Mouse (Mus musculus) kidney, embryonic 14.5 days (tissue): ENCODE measurements around the gene Gm45713. TPM values are rescaled to one million over a fixed set of nuclear protein-coding genes. Genes with fewer than 3 reads are reported as not detected.

Source experiments
- ATAC-seq: fragments of 200-750 bp; cut with Nextera tagmentation; 2 replicates; pipeline ENCODE4 v1.8.0; 2017; ENCODE audit warnings: moderate number of reproducible peaks, mild to moderate bottlenecking, moderate TSS enrichment, moderate library complexity; ENCODE audit not compliant: low FRiP score, low TSS enrichment
- H3K27ac ChIP-seq: fragments of 300-500 bp; sonication (generic); 2 replicates; pipeline ENCODE4 v1.5.1; 2014; ENCODE audit warnings: low read depth, mild to moderate bottlenecking, low read length, moderate library complexity, mixed read lengths
- H3K27me3 ChIP-seq: fragments of 300-500 bp; sonication (generic); 2 replicates; pipeline ENCODE4 v1.6.1; 2014; ENCODE audit warnings: mild to moderate bottlenecking, low read length; ENCODE audit not compliant: control insufficient read depth, insufficient read depth
- H3K36me3 ChIP-seq: fragments of 300-500 bp; sonication (generic); 2 replicates; pipeline ENCODE4 v1.6.1; 2014; ENCODE audit warnings: low read length, mixed read lengths; ENCODE audit not compliant: control insufficient read depth, insufficient read depth
- H3K4me1 ChIP-seq: fragments of 300-500 bp; sonication (generic); 2 replicates; pipeline ENCODE4 v1.6.1; 2014; ENCODE audit warnings: low read length, mixed read lengths; ENCODE audit not compliant: control insufficient read depth, insufficient read depth
- H3K4me2 ChIP-seq: fragments of 300-500 bp; sonication (generic); replicated peaks from 2 replicates; pipeline ENCODE4 v1.6.1; 2014; ENCODE audit warnings: low read depth, mild to moderate bottlenecking, low read length
- H3K4me3 ChIP-seq: fragments of 300-500 bp; sonication (generic); 2 replicates; pipeline ENCODE4 v1.5.1; 2014; ENCODE audit warnings: mild to moderate bottlenecking, low read length
- H3K9ac ChIP-seq: fragments of 300-500 bp; sonication (generic); 2 replicates; pipeline ENCODE4 v1.6.1; 2014; ENCODE audit warnings: low read depth, mild to moderate bottlenecking, low read length, moderate library complexity
- H3K9me3 ChIP-seq: fragments of 300-500 bp; sonication (generic); 2 replicates; pipeline ENCODE4 v1.6.1; 2016; ENCODE audit warnings: low read length; ENCODE audit not compliant: control insufficient read depth
- WGBS: fragments of 180-500 bp; shearing (Covaris S2); extraction: QIAGEN DNeasy Blood & Tissue Kit; methylation state at CpG from one replicate; pipeline ENCODE4 v1.1.7; 2014; 5-methylcytosine and 5-hydroxymethylcytosine counted together
- polyA plus RNA-seq: library from polyadenylated mRNA; unstranded; fragments of >200 nt; fragmentation: Nextera tagmentation; extraction: Ambion mirVana; gene quantifications from 2 replicates; pipeline ENCODE4 v1.2.1, GENCODE M21; 2014

Gene Gm45713
- polyA plus RNA-seq, 1 experiment from 2014 or later = 0.19 TPM

- peaks cover 2% of the 10 kb centered on the region; the same call in 1 of the 2 replicates for H3K36me3 ChIP-seq
- no peak for ATAC-seq
- WGBS = 43% methylated on average over 11 of the region's 11 CpGs
These were observed 29.7 kb upstream of the Gm45713 start for GRCm38 (mm10) chr7:45165701-45166100.

DNA sequence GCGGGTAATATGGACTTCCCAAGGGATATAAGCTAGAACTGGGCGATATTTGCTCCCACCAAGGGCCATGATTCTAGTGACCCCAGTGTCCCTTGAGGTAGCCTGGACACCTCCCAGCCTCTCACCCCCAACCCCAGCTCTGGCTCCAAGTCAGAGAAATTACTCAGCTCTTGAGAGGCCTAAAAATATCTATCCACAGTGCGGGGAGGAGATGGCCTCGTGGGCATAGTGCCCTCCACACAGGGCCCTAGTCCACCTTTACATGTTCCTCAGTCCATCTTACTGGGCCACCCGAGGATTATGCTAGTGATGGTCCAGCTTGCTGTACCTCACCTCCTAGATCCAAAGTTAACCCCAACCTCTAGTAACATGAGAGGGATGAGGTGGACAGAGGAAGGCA lies 28.8 kb upstream of the Gm45713 start:
- Histone ChIP-seq H3K9ac (no peak overlapping the region), H3K4me2 (no peak overlapping the region), H3K9me3 (peaks cover 12% of the 10 kb centered on the region), H3K36me3 (peaks cover 4% of the 10 kb centered on the region; the same call in 1 of the 2 replicates), H3K27me3 (peaks cover 71% of the 10 kb centered on the region), H3K4me1 (peaks cover 4% of the 10 kb centered on the region), H3K4me3 (no peak overlapping the region), H3K27ac (no peak overlapping the region)
- no peak for ATAC-seq
- 68% methylated on average over 5 of the region's 5 CpGs for WGBS

More at GRCm38 (mm10) chr7:45165701-45166100, 29.7 kb upstream of the Gm45713 start:
- Histone ChIP-seq H3K4me1 (peaks cover 4% of the 10 kb centered on the region), H3K4me2 (no peak overlapping the region), H3K4me3 (no peak overlapping the region), H3K27me3 (peaks cover 71% of the 10 kb centered on the region), H3K9ac (no peak overlapping the region), H3K9me3 (peaks cover 20% of the 10 kb centered on the region), H3K27ac (no peak overlapping the region)

DNA sequence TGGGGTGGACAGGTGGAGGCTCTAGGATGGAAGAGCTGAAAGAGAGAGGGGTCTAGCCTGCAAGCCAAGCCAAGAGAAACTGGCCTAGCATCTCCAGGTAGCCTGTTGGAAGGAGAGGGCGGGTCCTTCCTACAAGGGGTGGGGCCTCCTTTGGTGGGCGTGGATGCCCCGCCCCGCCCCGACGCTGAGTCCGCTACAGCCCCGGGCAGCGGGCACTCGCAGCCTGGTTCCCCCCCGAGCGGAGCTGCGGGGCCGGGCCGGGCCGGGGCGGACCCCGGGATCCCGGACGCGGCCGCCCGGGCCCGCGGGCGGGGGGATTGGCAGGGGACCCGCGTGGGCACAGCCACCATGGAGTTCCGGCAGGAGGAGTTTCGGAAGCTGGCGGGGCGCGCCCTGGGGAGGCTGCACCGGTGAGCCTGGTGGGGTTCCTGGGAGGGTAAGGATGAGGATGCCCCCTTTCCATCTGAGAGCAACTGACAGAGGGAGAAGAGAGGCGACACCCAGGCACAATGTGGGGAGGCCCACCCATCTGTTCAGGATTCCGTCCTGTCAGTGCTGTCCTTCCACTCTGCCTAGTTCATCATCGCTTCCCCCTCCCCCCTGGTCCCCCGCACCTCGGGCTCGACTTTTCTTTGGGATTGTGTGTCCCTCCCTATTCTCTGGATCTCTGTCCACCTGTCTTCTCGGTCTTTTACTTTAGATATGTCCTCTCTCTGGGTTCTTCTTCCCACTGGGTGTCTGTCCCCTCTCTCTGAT lies 27.9 kb upstream of the Gm45713 start, which contains the start of gene Slc17a7:
Gene Slc17a7 (plus strand): TSS at position 215 of the 756 bp plus-strand sequence.
- H3K27ac ChIP-seq = no peak within 1 kb of the TSS
- ATAC-seq = no peak
- peak within 1 kb of the TSS; percentile 64 for H3K4me2 ChIP-seq
- WGBS = 4% methylated on average over 38 of the region's 41 CpGs
- peaks cover 7% of the 10 kb centered on the region; the same call in 1 of the 2 replicates for H3K36me3 ChIP-seq
- H3K9me3 ChIP-seq = peaks cover 3% of the 10 kb centered on the region; the same call in 1 of the 2 replicates
- H3K4me1 ChIP-seq = peaks cover 4% of the 10 kb centered on the region
- peak within 1 kb of the TSS; percentile 44 for H3K4me3 ChIP-seq
- H3K27me3 ChIP-seq = peaks cover 64% of the 10 kb centered on the region
- H3K9ac ChIP-seq = peak within 1 kb of the TSS; percentile 56

DNA sequence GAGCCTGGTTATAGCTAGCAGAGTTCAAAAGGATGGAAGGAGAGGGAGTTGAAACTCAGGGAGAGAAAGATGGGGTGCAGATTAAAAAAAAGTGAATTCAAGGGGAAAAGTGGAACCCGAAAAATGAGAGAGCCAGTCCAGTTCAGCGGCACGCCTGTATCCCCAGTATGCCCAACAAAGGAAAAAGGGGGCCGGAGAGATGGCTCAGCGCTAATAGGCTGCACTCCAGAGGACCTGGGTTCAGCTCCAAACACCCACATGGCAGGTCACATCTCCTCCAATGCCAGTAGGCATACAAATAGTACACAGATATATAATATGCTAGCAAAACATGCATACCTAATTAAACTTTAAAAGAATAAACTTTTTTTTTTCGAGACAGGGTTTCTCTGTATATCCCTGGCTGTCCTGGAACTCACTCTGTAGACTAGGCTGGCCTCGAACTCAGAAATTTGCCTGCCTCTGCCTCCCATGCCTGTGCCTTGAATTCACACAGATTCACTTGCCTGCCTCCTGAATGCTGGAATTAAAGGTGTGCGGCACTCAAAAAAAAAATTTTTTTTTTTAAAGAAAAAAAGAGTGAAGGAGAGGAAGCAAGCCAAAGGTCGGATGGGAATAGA lies 27.1 kb upstream of the Gm45713 start:
- H3K4me2 ChIP-seq = no peak overlapping the region
- ATAC-seq = no peak
- H3K36me3 ChIP-seq = peaks cover 13% of the 10 kb centered on the region; the same call in 1 of the 2 replicates
- no peak overlapping the region for H3K27ac ChIP-seq
- peaks cover 56% of the 10 kb centered on the region for H3K27me3 ChIP-seq
- 75% methylated on average over 9 of the region's 9 CpGs for WGBS
- 0 out of 2 replicates have a peak overlapping the region, but pooled peaks have one; percentile 44 for H3K4me3 ChIP-seq
- no peaks in the 10 kb centered on the region for H3K9me3 ChIP-seq
- peaks cover 4% of the 10 kb centered on the region for H3K4me1 ChIP-seq
- H3K9ac ChIP-seq = no peak overlapping the region

DNA sequence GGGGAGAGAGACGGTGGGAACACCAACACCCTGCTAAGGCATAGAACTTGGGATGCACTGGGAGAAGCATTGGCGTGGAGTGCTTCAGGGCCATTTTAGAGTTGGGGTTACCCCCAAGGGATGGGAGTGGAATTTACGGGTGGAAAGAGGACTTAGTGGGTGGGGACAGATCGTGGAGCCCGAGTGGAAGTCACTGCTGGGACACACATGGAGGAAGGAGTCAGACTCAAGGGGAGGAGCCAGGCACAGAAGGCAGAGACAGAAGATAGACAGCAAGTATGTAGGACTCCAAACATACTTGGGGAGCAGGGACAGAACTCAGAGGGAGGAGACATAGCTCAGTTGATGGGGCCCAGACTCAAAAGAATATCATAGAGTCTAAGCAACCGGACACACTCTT lies 26.5 kb upstream of the Gm45713 start:
- ATAC-seq = no peak; the same call in 1 of the 2 replicates
- no peak overlapping the region for H3K9ac ChIP-seq

GRCm38 (mm10) chr7:45161612-45162473 lies 25.8 kb upstream of the Gm45713 start:
- H3K36me3 ChIP-seq = peaks cover 16% of the 10 kb centered on the region; the same call in 1 of the 2 replicates
- WGBS = 4% methylated on average over 35 of the region's 35 CpGs
- peaks cover 44% of the 10 kb centered on the region for H3K27me3 ChIP-seq
- peak overlapping the region; percentile 34 for H3K4me3 ChIP-seq
- H3K9ac ChIP-seq = peak overlapping the region; percentile 5; the same call in 1 of the 2 replicates
- peak overlapping the region; percentile 75 for H3K4me2 ChIP-seq
- no peaks in the 10 kb centered on the region for H3K9me3 ChIP-seq
- H3K4me1 ChIP-seq = peaks cover 4% of the 10 kb centered on the region
- no peak overlapping the region for H3K27ac ChIP-seq
- ATAC-seq = peak; percentile 92

More for the DNA sequence above, 26.5 kb upstream of the Gm45713 start:
- Histone ChIP-seq H3K27me3 (peaks cover 50% of the 10 kb centered on the region), H3K9me3 (no peaks in the 10 kb centered on the region), H3K4me1 (peaks cover 4% of the 10 kb centered on the region), H3K4me2 (peak overlapping the region; percentile 75), H3K27ac (no peak overlapping the region), H3K36me3 (peaks cover 13% of the 10 kb centered on the region; the same call in 1 of the 2 replicates), H3K4me3 (peak overlapping the region; percentile 34)
- 27% methylated on average over 6 of the region's 6 CpGs for WGBS

- H3K9ac ChIP-seq = no peak overlapping the region
- WGBS = 92% methylated on average over 3 of the region's 3 CpGs
- no peak overlapping the region for H3K27ac ChIP-seq
- no peak overlapping the region for H3K4me3 ChIP-seq
- H3K27me3 ChIP-seq = peaks cover 34% of the 10 kb centered on the region
- peaks cover 16% of the 10 kb centered on the region; the same call in 1 of the 2 replicates for H3K36me3 ChIP-seq
- no peaks in the 10 kb centered on the region for H3K9me3 ChIP-seq
- peaks cover 4% of the 10 kb centered on the region for H3K4me1 ChIP-seq
- ATAC-seq = no peak
- H3K4me2 ChIP-seq = no peak overlapping the region
These were observed 24.8 kb upstream of the Gm45713 start for GRCm38 (mm10) chr7:45160866-45161265.

GRCm38 (mm10) chr7:45160316-45160800 lies 24.3 kb upstream of the Gm45713 start:
- H3K36me3 ChIP-seq = peaks cover 16% of the 10 kb centered on the region; the same call in 1 of the 2 replicates
- no peak overlapping the region for H3K4me2 ChIP-seq
- H3K4me1 ChIP-seq = peaks cover 7% of the 10 kb centered on the region
- no peak overlapping the region for H3K27ac ChIP-seq
- peaks cover 29% of the 10 kb centered on the region for H3K27me3 ChIP-seq
- no peak overlapping the region for H3K4me3 ChIP-seq
- 87% methylated on average over 6 of the region's 6 CpGs for whole genome bisulfite sequencing
- H3K9ac ChIP-seq = no peak overlapping the region
- H3K9me3 ChIP-seq = no peaks in the 10 kb centered on the region
- no peak for ATAC-seq
